In genomic region chr7:126775185-126775977, GRCm38 (mm10) we compare ENCODE assay signal across 9 mouse cellular contexts. TPM values are rescaled to one million over a fixed set of nuclear protein-coding genes. Genes with fewer than 3 reads are reported as not detected.
DNase-seq lines count a peak whose midpoint lies in the region; ATAC-seq and TF ChIP-seq lines count a peak whose summit lies in the region.
"Had no signal": no experiment of that assay in that cellular context is flagged by ENCODE, and none has a peak within 500 bp of the region (broad histone marks: within the 10 kb centered on the region; RNA-seq: fewer than 3 reads in every experiment).

No protein-coding gene starts in this region.

- intact Hi-C loops in gastrocnemius, adult 2 months (cut with DNase I) = loop anchor here (10.0 kb wide), 2 partner anchors 301 to 341 kb away; partner anchors contain the start of gene Sh2b1

- no peaks in the 10 kb centered on the region for H3K36me3 ChIP-seq in neural tube, embryonic 11.5 days (ENCODE audit: control insufficient read depth, insufficient read depth, low read length)
- peaks cover 43% of the 10 kb centered on the region; the same call in 1 of the 2 replicates for H3K36me3 ChIP-seq in limb, embryonic 12.5 days
- H3K36me3 ChIP-seq in stomach, embryonic 16.5 days (ENCODE audit: control insufficient read depth, insufficient read depth, low read length) = no peaks in the 10 kb centered on the region

- peaks cover 16% of the 10 kb centered on the region for H3K4me1 ChIP-seq in neural tube, embryonic 11.5 days (ENCODE audit: control insufficient read depth, insufficient read depth, low read length)
- H3K4me1 ChIP-seq in limb, embryonic 12.5 days (replicated peaks) = peaks cover 28% of the 10 kb centered on the region
- H3K4me1 ChIP-seq in stomach, embryonic 16.5 days (ENCODE audit: control insufficient read depth, insufficient read depth, low read length) = peaks cover 24% of the 10 kb centered on the region

- ATAC-seq in neural tube, embryonic 11.5 days (ENCODE audit: insufficient read depth, low FRiP score, low TSS enrichment) = no peak
- ATAC-seq in limb, embryonic 12.5 days (ENCODE audit: insufficient number of reproducible peaks, insufficient read depth, low FRiP score, low TSS enrichment, low read depth) = no peak
- no peak for ATAC-seq in stomach, embryonic 16.5 days (ENCODE audit: insufficient read depth, low FRiP score)

- H3K4me2 ChIP-seq in neural tube, embryonic 11.5 days (ENCODE audit: low read depth) = no peak overlapping the region
- peak overlapping the region; percentile 90 for H3K4me2 ChIP-seq in limb, embryonic 12.5 days
- H3K4me2 ChIP-seq in stomach, embryonic 16.5 days (ENCODE audit: low read depth, low read length) = no peak overlapping the region

- TF ChIP-seq CTCF in gastrocnemius, adult 2 months (IDR thresholded peaks at IDR 0.05) = peak; percentile 46

- no peaks in the 10 kb centered on the region for H3K27me3 ChIP-seq in neural tube, embryonic 11.5 days (ENCODE audit: control insufficient read depth, insufficient read depth, low read length)
- no peaks in the 10 kb centered on the region for H3K27me3 ChIP-seq in limb, embryonic 12.5 days
- no peaks in the 10 kb centered on the region for H3K27me3 ChIP-seq in stomach, embryonic 16.5 days (ENCODE audit: control insufficient read depth, insufficient read depth, low read length)

- H3K4me3 ChIP-seq in gastrocnemius, adult 2 months = peak overlapping the region; percentile 90
- H3K4me3 ChIP-seq in neural tube, embryonic 11.5 days (ENCODE audit: low read depth, low read length) = no peak overlapping the region
- no peak overlapping the region for H3K4me3 ChIP-seq in limb, embryonic 12.5 days (replicated peaks)
- H3K4me3 ChIP-seq in stomach, embryonic 16.5 days (replicated peaks; ENCODE audit: low read length) = no peak overlapping the region

- peak overlapping the region; percentile 99 for H3K27ac ChIP-seq in gastrocnemius, adult 2 months
- H3K27ac ChIP-seq in neural tube, embryonic 11.5 days (ENCODE audit: low read depth, low read length) = peak overlapping the region; percentile 77; the same call in 1 of the 2 replicates
- peak overlapping the region; percentile 93 for H3K27ac ChIP-seq in limb, embryonic 12.5 days
- H3K27ac ChIP-seq in stomach, embryonic 16.5 days (ENCODE audit: low read length) = peak overlapping the region; percentile 89

- H3K9me3 ChIP-seq in neural tube, embryonic 11.5 days (ENCODE audit: control insufficient read depth, low read length) = no peaks in the 10 kb centered on the region
- no peaks in the 10 kb centered on the region for H3K9me3 ChIP-seq in limb, embryonic 12.5 days
- H3K9me3 ChIP-seq in stomach, embryonic 16.5 days (replicated peaks; ENCODE audit: control insufficient read depth, low read length) = no peaks in the 10 kb centered on the region
- H3K9me3 ChIP-seq: G1E had no signal

- 88% methylated on average over 10 of the region's 10 CpGs for WGBS in neural tube, embryonic 11.5 days
- 82% methylated on average over 10 of the region's 10 CpGs for WGBS in limb, embryonic 12.5 days
- 74% methylated on average over 10 of the region's 10 CpGs for WGBS in stomach, embryonic 16.5 days

- DNase-seq in gastrocnemius, adult 2 months = no peak
- DNase-seq in gastrocnemius, adult 18-20 months (ENCODE audit: low spot score) = no peak
- DNase-seq in neural tube, embryonic 11.5 days (ENCODE audit: low spot score) = no peak
- DNase-seq in neural tube, embryonic 10.5 days (ENCODE audit: extremely low spot score, low spot score) = no peak
- no peak for DNase-seq in urinary bladder, postnatal 25 days (ENCODE audit: low spot score)
- no peak for DNase-seq in adrenal gland, postnatal 4 days (ENCODE audit: low spot score in 2 of 2)

- no peak overlapping the region for H3K9ac ChIP-seq in neural tube, embryonic 11.5 days (ENCODE audit: low read length)
- peak overlapping the region; percentile 85; the same call in 1 of the 2 replicates for H3K9ac ChIP-seq in limb, embryonic 12.5 days (replicated peaks)
- no peak overlapping the region for H3K9ac ChIP-seq in stomach, embryonic 16.5 days (ENCODE audit: low read length)

RNA-seq across cellular contexts. Expression of gene Ypel3, which starts 1.4 kb away (rescaled TPM):
- 10 to 100 TPM; 74.6 to 93.1 TPM for total RNA-seq in gastrocnemius, adult 2 months (2021)
- 100 to 1,000 TPM in 1 of 2 experiments, 10 to 100 TPM in 1; 84.9 to 101 TPM for total RNA-seq in gastrocnemius, adult 18-20 months (2021)
- 115 and 121 TPM in 2 replicates for polyA plus RNA-seq in neural tube, embryonic 11.5 days (2014; fragmentation: Nextera tagmentation; extraction: Ambion mirVana)
- polyA plus RNA-seq in limb, embryonic 12.5 days (2016; fragmentation: Nextera tagmentation; extraction: Ambion mirVana) = 104 and 126 TPM in 2 replicates
- 60.6 and 65.9 TPM in 2 replicates for polyA plus RNA-seq in stomach, embryonic 16.5 days (2015; fragmentation: Nextera tagmentation; extraction: Ambion mirVana)
- total RNA-seq in adrenal gland, postnatal 4 days (2021) = 100 to 1,000 TPM; 112 to 122 TPM

RNA-seq across cellular contexts. Expression of gene Tbx6, which starts 5.9 kb away (rescaled TPM):
- total RNA-seq in gastrocnemius, adult 2 months (2021) = under 1 TPM; 0.42 to 0.48 TPM
- under 1 TPM; 0.52 to 0.59 TPM for total RNA-seq in gastrocnemius, adult 18-20 months (2021)
- 0.38 and 0.64 TPM in 2 replicates for polyA plus RNA-seq in neural tube, embryonic 11.5 days (2014; fragmentation: Nextera tagmentation; extraction: Ambion mirVana)
- polyA plus RNA-seq in limb, embryonic 12.5 days (2016; fragmentation: Nextera tagmentation; extraction: Ambion mirVana) = 0.50 and 0.68 TPM in 2 replicates
- polyA plus RNA-seq in stomach, embryonic 16.5 days (2015; fragmentation: Nextera tagmentation; extraction: Ambion mirVana) = 0.27 and 0.47 TPM in 2 replicates
- under 1 TPM; 0.65 to 0.90 TPM for total RNA-seq in adrenal gland, postnatal 4 days (2021)

RNA-seq across cellular contexts. Expression of gene Gdpd3, which starts 9.2 kb away (rescaled TPM):
- 1 to 10 TPM in 1 of 2 experiments, under 1 TPM in 1; 0.67 to 1.3 TPM for total RNA-seq in gastrocnemius, adult 2 months (2021)
- under 1 TPM in 1 of 2 experiments, not detected in 1; 0.46 TPM for total RNA-seq in gastrocnemius, adult 18-20 months (2021)
- polyA plus RNA-seq in neural tube, embryonic 11.5 days (2014; fragmentation: Nextera tagmentation; extraction: Ambion mirVana) = 1.2 and 1.5 TPM in 2 replicates
- polyA plus RNA-seq in limb, embryonic 12.5 days (2016; fragmentation: Nextera tagmentation; extraction: Ambion mirVana) = 1.3 and 2.4 TPM in 2 replicates
- 11.1 and 15.4 TPM in 2 replicates for polyA plus RNA-seq in stomach, embryonic 16.5 days (2015; fragmentation: Nextera tagmentation; extraction: Ambion mirVana)
- total RNA-seq in adrenal gland, postnatal 4 days (2021) = 1 to 10 TPM; 9.3 to 9.5 TPM

RNA-seq across cellular contexts. Expression of gene Mapk3, which starts 16.0 kb away (rescaled TPM):
- total RNA-seq in gastrocnemius, adult 2 months (2021) = 10 to 100 TPM; 22.3 to 22.4 TPM
- total RNA-seq in gastrocnemius, adult 18-20 months (2021) = 10 to 100 TPM; 16.2 to 20.7 TPM
- 55.3 and 58.0 TPM in 2 replicates for polyA plus RNA-seq in neural tube, embryonic 11.5 days (2014; fragmentation: Nextera tagmentation; extraction: Ambion mirVana)
- 36.4 and 38.5 TPM in 2 replicates for polyA plus RNA-seq in limb, embryonic 12.5 days (2016; fragmentation: Nextera tagmentation; extraction: Ambion mirVana)
- 94.8 and 109 TPM in 2 replicates for polyA plus RNA-seq in stomach, embryonic 16.5 days (2015; fragmentation: Nextera tagmentation; extraction: Ambion mirVana)
- total RNA-seq in adrenal gland, postnatal 4 days (2021) = 100 to 1,000 TPM; 162 to 172 TPM

RNA-seq across cellular contexts. Expression of gene Ppp4c, which starts 16.9 kb away (rescaled TPM):
- 10 to 100 TPM; 22.8 to 25.7 TPM for total RNA-seq in gastrocnemius, adult 2 months (2021)
- total RNA-seq in gastrocnemius, adult 18-20 months (2021) = 10 to 100 TPM; 20.5 TPM
- 318 and 344 TPM in 2 replicates for polyA plus RNA-seq in neural tube, embryonic 11.5 days (2014; fragmentation: Nextera tagmentation; extraction: Ambion mirVana)
- polyA plus RNA-seq in limb, embryonic 12.5 days (2016; fragmentation: Nextera tagmentation; extraction: Ambion mirVana) = 378 and 401 TPM in 2 replicates
- polyA plus RNA-seq in stomach, embryonic 16.5 days (2015; fragmentation: Nextera tagmentation; extraction: Ambion mirVana) = 180 and 192 TPM in 2 replicates
- total RNA-seq in adrenal gland, postnatal 4 days (2021) = 100 to 1,000 TPM; 134 to 142 TPM

Comparison
In these comparisons a context has a peak if more than half of its experiments do, and no peak if none do; other contexts are left out.
1. RNA of gene Gdpd3, which starts 9.2 kb away (total RNA-seq): 9.3 to 9.5 TPM in adrenal gland, postnatal 4 days; 0.67 to 1.3 TPM in gastrocnemius, adult 2 months and 0.46 TPM in gastrocnemius, adult 18-20 months; every median in the first group is over 4 times any median in the second.
2. Peak in every context shown above with its lines, with median percentiles within 50 percentile points of each other: H3K27ac ChIP-seq.